Mouse (Mus musculus) G1E (cell line): ENCODE measurements at regions not wholly inside any gene's neighbourhood (a gene's known extent, or its start where the extent isn't known, plus 50 kb on each side); places are given as distances from the start of the nearest gene placed in this dataset.

ENCODE experiments used
- CTCF ChIP-seq: IDR thresholded peaks from 2 replicates; pipeline ENCODE4 v1.5.1; 2012; ENCODE audit warnings: low read depth, low read length, inconsistent platforms, mixed read lengths
- GATA1 ChIP-seq: IDR thresholded peaks from 2 replicates; pipeline ENCODE4 v1.6.1; 2012; ENCODE audit warnings: borderline replicate concordance, low read length, inconsistent platforms, mixed read lengths
- GATA2 ChIP-seq: IDR thresholded peaks from 2 replicates; pipeline ENCODE4 v1.6.1; 2012; ENCODE audit warnings: low read depth, low read length, inconsistent platforms, borderline replicate concordance
- POLR2AphosphoS5 ChIP-seq: IDR thresholded peaks from 2 replicates; pipeline ENCODE4 v1.6.1; 2012; ENCODE audit warnings: low read depth, low read length, inconsistent platforms; ENCODE audit not compliant: insufficient replicate concordance
- TAL1 ChIP-seq: conservative IDR thresholded peaks from 2 replicates; pipeline ENCODE4 v1.6.1; 2012; ENCODE audit warnings: low read depth, low read length, inconsistent platforms, mixed read lengths

- TF ChIP-seq CTCF: no peak
- no peak for TF ChIP-seq GATA1
- no peak for TF ChIP-seq GATA2
- no peak for TF ChIP-seq TAL1
- TF ChIP-seq POLR2AphosphoS5: no peak
Observed at GRCm38 (mm10) chr4:84191303-84191702, 483.8 kb downstream of the Bnc2 start.
